Mouse (Mus musculus) ovary, postnatal 36 days (tissue): ENCODE data around the gene Dlg2.

Experiments
- DNase-seq: peaks from one replicate; pipeline ENCODE4 v3.0.0; 2022; ENCODE audit warnings: low spot score, mixed read lengths

The Dlg2 gene

DNA sequence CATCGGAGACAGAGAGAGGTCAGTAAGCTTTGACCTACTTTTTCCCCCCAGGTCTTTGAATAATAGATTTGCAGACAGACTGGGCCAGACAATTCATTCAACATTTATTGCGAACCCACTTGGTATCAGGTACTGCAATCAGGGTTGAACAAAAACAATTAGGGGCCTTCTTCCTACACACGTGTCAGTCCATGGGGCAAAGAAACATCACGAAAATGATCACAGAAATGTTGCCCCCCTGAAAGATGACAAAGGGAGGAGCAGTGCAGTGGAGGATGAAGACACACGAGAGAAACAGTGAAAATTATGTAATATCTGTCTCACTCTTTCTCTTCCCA is 966.9 kb downstream of the Dlg2 start:
- no peak for DNase-seq

- DNase-seq, result no peak
Observed at GRCm38 (mm10) chr7:91443913-91444312, 967.4 kb downstream of the Dlg2 start.

DNA sequence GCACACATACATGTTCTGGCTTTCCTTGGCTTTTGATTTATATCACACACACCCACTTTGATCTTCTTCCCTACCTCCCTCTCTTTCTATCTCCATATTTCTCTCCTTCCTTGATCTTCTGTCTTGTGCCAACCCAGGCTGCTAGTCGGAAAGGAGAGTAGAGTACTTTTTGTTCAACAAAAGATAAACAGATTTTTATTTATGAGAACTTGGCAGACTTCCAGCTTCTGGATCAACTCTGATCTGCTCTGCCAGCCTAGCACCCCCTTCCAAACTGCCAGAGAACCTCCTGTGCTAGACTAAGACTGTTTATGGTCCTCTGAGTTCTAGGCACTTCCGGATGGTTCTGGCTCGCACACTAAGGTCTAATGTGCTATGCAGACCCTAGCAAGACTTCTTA is 968.3 kb downstream of the Dlg2 start:
- no peak for DNase-seq

DNA sequence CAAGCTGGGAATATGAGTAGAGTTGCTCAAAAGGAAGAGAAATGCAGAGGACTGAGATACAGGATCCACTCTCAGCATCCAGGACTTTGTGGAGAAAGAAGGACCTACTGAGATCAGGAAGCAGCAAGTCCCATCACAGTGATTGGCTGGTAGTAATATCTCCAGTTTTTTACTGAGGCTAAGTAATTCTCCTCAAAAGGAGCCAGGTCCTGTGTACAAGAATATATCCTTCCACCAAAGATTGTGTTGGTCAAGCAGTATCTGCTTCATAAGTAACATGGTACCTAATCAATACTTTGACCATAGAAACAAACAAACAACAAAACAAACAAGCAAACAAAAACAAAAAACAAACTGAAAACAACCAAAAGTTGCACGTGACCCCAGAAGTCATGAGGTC is 980.3 kb downstream of the Dlg2 start:
- no peak for DNase-seq

- peak; percentile 10 for DNase-seq
Observed at GRCm38 (mm10) chr7:91457207-91457606, 980.7 kb downstream of the Dlg2 start.

GRCm38 (mm10) chr7:91461352-91461751 is 984.9 kb downstream of the Dlg2 start:
- no peak for DNase-seq

DNA sequence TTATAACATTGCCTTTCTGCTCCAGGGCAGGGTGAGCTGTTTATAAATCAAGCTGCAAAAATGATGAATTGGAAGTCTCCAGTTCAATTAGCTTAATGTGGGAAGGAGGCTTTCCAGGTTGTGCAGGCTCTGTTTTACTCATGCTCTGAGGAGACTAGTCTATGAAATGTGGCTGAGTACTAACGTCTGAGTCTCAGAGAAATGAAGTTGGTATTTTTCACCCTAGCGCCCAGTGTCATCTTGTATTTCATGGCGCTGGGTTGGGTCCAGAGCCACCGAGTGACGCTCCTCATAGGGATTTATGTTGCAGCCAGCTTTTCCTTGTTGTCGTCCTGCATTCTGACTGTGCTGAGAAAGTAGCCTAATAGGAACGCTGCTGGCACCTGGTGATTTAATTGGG is 986.8 kb downstream of the Dlg2 start:
- DNase-seq, result no peak

DNA sequence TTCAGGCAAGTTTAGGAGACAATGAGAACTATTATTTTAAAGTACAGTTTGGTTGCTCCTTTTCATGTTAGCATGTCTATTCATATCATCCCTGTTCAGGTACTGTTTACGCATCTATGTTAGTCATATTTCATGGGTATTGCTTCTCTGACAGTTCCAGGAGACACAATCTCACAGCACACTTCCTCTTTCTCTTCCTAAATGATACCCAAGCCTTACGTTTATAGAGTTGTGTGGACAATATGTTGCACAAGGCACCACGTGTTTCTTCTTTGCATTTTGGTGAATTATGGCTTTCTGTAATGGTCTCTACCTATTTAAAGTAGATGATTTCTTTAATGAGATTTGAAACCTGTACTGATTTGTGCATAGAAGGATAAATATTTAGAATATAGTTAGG is 990.6 kb downstream of the Dlg2 start:
- DNase-seq, result no peak

- DNase-seq, result no peak
Observed at GRCm38 (mm10) chr7:91479145-91479544, 1002.7 kb downstream of the Dlg2 start.

GRCm38 (mm10) chr7:91481574-91482197 is 1005.2 kb downstream of the Dlg2 start:
- DNase-seq, result no peak

DNA sequence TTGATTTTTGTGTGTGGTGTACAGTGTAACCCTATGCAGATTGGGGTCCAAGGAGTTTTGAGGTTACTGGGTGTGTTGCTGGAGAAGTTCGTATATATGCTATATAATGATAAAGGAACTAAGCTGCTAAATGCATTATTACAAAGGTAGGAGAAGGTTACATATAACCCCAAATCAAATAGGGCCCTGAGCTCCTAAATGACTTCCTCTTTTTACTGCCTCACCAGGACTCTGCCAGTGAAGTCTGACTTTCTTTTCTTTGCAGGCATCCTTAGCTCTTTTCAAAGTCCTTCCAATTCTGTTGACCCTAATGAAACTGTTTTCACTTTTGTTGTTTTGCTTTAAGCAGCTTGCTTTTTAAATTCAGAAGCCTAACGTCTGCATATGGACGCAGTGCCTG is 1016.8 kb downstream of the Dlg2 start:
- DNase-seq, result no peak

- no peak for DNase-seq
Observed at GRCm38 (mm10) chr7:91495526-91495925, 1019.1 kb downstream of the Dlg2 start.

- no peak for DNase-seq
Observed at GRCm38 (mm10) chr7:91511119-91511518, 1034.6 kb downstream of the Dlg2 start.

DNA sequence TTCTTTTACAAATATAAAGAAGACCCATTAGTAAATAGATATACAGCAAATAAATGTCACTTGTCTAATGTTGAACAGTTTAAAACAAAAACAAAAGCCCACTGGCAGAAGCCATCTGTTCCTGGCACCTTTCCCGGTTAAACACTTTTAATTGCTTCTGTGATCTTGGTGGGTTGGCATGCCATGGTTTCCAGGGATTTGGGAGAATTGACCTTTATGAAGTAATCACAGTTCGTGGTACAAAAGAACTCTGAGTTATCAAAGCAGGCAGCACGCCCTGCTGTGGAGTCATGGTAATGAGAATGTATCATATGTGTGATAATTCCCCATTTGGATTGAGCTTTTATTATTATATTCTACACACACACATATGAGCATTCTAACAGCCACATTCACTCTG is 1038.0 kb downstream of the Dlg2 start:
- DNase-seq, result no peak

GRCm38 (mm10) chr7:91516225-91516624 is 1039.8 kb downstream of the Dlg2 start:
- DNase-seq, result no peak

DNA sequence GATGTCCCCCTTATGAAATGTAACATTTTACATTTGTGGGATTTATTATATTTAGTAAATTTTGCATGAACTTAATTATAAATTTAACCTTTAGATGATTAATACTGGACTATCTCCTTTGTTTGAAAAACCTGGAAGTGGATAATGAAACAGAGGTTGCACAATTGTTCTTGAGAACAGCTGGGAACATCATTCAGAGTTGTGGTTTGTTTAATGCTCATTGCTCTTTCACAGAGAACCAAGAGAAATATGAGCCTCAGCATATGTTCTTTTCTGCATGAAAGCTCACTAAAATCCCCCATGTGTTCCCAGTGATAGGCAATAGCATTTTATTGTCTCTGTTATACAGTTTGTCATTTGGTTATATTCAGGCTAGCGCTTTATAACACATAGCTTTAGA is 1049.4 kb downstream of the Dlg2 start:
- no peak for DNase-seq

GRCm38 (mm10) chr7:91542597-91543285 is 1066.3 kb downstream of the Dlg2 start:
- DNase-seq, result peak; percentile 6

GRCm38 (mm10) chr7:91543286-91543650 is 1066.8 kb downstream of the Dlg2 start:
- DNase-seq, result no peak

GRCm38 (mm10) chr7:91544600-91544999 is 1068.1 kb downstream of the Dlg2 start:
- DNase-seq, result no peak

DNA sequence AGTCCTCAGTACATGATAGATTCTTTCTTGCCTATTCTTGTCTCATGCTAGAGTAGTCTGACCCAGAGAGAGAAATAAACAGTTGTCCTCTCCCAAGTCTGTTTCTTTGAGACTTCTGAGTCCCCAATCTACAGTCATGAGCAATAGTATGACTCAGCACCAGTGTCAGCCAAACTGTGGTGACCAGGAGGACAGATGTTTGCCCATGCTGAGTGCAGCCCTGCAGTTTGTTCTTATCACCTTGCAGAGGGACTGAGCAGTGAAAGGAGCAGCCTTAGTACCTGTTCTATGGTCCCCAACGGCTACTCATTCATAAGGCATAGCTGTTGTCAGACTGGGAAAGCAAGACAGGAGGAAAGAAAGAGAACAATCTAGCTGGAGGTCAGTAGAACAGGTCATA is 1072.3 kb downstream of the Dlg2 start:
- no peak for DNase-seq

- no peak for DNase-seq
Observed at GRCm38 (mm10) chr7:91557582-91557981, 1081.1 kb downstream of the Dlg2 start.

GRCm38 (mm10) chr7:91567423-91567822 is 1091.0 kb downstream of the Dlg2 start:
- DNase-seq, result no peak

DNA sequence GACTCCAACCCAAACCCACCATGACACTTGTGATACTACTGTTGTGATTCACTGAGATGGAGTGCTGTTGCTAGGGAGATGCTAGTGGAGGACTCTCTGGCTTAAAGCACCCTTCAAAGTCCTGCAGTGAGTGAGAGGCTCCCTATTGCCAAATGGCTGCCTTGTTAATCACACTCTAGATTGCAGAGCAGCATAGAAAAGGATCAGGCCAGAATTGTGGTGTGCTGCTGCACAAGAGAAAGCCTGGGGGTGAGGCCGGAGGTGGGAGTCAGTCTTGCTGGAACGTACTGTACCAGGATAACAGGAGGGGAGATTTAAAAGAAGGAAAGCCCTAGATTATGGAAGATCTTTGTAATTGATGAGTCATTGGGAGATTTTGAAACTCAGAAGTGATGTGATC is 1094.5 kb downstream of the Dlg2 start:
- no peak for DNase-seq

- DNase-seq, result no peak
Observed at GRCm38 (mm10) chr7:91572666-91573065, 1096.2 kb downstream of the Dlg2 start.
